Mouse (Mus musculus) kidney, adult 11 months (tissue): Measurements from ENCODE around the gene Obox3.
"Not testable (repeated sequence)": the region's sequence is repeated elsewhere in the genome, so short reads cannot be mapped to it uniquely, and the experiment has no call there.

ENCODE experiments used
- DNase-seq: peaks from one replicate; pipeline ENCODE4 v3.0.0; 2022

The Obox3 gene

GRCm38 (mm10) chr7:15639802-15640201, at the start of gene Obox3:
Obox3 (minus strand) TSS chr7:15639902.
- DNase-seq, result not testable (repeated sequence)

GRCm38 (mm10) chr7:15509411-15509810, 130.3 kb downstream of the Obox3 start:
- not testable (repeated sequence) for DNase-seq
